ENCODE assay signal across 27 mouse cellular contexts in the genomic region with DNA sequence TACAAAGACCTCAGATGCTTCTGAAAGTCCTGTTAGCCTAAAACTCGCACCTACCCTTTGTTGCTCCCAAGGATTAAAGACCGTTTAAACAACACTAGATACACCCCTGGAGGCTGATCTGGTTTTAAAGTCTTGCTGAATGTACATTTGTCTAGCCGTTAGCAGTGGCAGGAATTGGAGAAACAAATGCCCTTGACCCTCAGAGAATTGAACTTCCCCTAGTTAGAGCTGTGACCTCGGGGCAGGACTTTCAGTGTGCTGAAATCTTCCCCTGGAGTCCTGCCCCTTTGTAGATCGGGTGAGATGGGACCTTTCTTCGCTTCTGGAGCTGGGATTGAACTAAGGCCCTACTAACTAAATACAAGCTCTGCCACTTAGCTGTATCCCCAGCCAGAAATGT.
"Had no signal": no experiment of that assay in that cellular context is flagged by ENCODE, and none has a peak within 500 bp of the region (broad histone marks: within the 10 kb centered on the region; RNA-seq: fewer than 3 reads in every experiment).

No protein-coding gene starts in this region.

- H3K4me1 ChIP-seq: heart, embryonic 15.5 days; hindbrain, embryonic 12.5 days; intestine, embryonic 15.5 days had no signal

- H3K4me3 ChIP-seq: gastrocnemius, adult 2 months; heart, adult 2 months; heart, embryonic 13.5 days; heart, embryonic 15.5 days; hindbrain, embryonic 10.5 days; hindbrain, embryonic 12.5 days; intestine, embryonic 15.5 days; layer of hippocampus, adult 2 months; limb, embryonic 13.5 days; limb, embryonic 15.5 days; liver, embryonic 12.5 days had no signal

- H3K27ac ChIP-seq: gastrocnemius, adult 2 months; heart, adult 2 months; heart, embryonic 13.5 days; heart, embryonic 15.5 days; hindbrain, embryonic 10.5 days; hindbrain, embryonic 12.5 days; hindbrain, embryonic 14.5 days; intestine, embryonic 15.5 days; layer of hippocampus, adult 2 months; limb, embryonic 13.5 days; limb, embryonic 15.5 days; liver, embryonic 12.5 days; liver, embryonic 14.5 days had no signal

- DNase-seq: gastrocnemius, adult 2 months; gastrocnemius, postnatal 10 days; gastrocnemius, postnatal 25 days; heart, adult 2 months; heart, postnatal 14 days; heart, postnatal 36 days; kidney, adult 18-20 months; kidney, adult 8-10 months; kidney, postnatal 10 days; kidney, postnatal 25 days; kidney, postnatal 4 days; left cerebral cortex, postnatal 4 days had no signal

- H3K27me3 ChIP-seq: heart, embryonic 15.5 days; hindbrain, embryonic 12.5 days; intestine, embryonic 15.5 days; limb, embryonic 13.5 days; limb, embryonic 15.5 days; liver, embryonic 12.5 days had no signal

- H3K4me2 ChIP-seq: heart, embryonic 11.5 days; heart, embryonic 13.5 days; heart, embryonic 15.5 days; hindbrain, embryonic 12.5 days; hindbrain, embryonic 14.5 days; intestine, embryonic 15.5 days; limb, embryonic 13.5 days; limb, embryonic 15.5 days; liver, embryonic 12.5 days had no signal

- H3K9ac ChIP-seq: heart, embryonic 13.5 days; heart, embryonic 15.5 days; hindbrain, embryonic 12.5 days; hindbrain, embryonic 14.5 days; intestine, embryonic 15.5 days; limb, embryonic 13.5 days; limb, embryonic 15.5 days; liver, embryonic 12.5 days; liver, embryonic 14.5 days had no signal

- H3K36me3 ChIP-seq: heart, embryonic 13.5 days; heart, embryonic 15.5 days; hindbrain, embryonic 10.5 days; hindbrain, embryonic 12.5 days; intestine, embryonic 15.5 days; limb, embryonic 13.5 days; limb, embryonic 15.5 days; liver, embryonic 12.5 days had no signal

- ATAC-seq: hindbrain, embryonic 16.5 days; inflammation-experienced regulatory T-cells, adult 6 months; intestine, embryonic 15.5 days; intestine, postnatal 0 days; liver, embryonic 12.5 days had no signal

- H3K9me3 ChIP-seq: heart, embryonic 13.5 days; heart, embryonic 15.5 days; hindbrain, embryonic 10.5 days; hindbrain, embryonic 12.5 days; intestine, embryonic 15.5 days; limb, embryonic 13.5 days; limb, embryonic 15.5 days; liver, embryonic 12.5 days had no signal
